Mouse (Mus musculus) MEL (cell line): ENCODE results near the gene Dpf2. TPM values are rescaled to one million over a fixed set of nuclear protein-coding genes. Genes with fewer than 3 reads are reported as not detected.

Experiments
- DNase-seq: peaks from one replicate; pipeline ENCODE4 v3.0.0; 2011; ENCODE audit warnings: low read depth, low spot score
- H3K27ac ChIP-seq: 2 replicates; pipeline ENCODE4 v1.5.1; 2012; ENCODE audit warnings: low read depth, mild to moderate bottlenecking, control low read depth, low read length, moderate library complexity; ENCODE audit not compliant: control insufficient read depth
- H3K27me3 ChIP-seq, 2 experiments: fragments of 150-350 bp in 1 of 2; sonication (generic) in 1 of 2; 2 replicates each; pipeline ENCODE4 v1.6.1; 2012; ENCODE audit warnings: low read length in 2 of 2, mild to moderate bottlenecking in 2 of 2, improper control_type of control experiment in 1 of 2, moderate library complexity in 1 of 2; ENCODE audit not compliant: insufficient read depth in 2 of 2, control insufficient read depth in 1 of 2
- H3K36me3 ChIP-seq, 2 experiments: 2 replicates each; pipeline ENCODE4 v1.6.1; 2012 to 2014; ENCODE audit warnings: low read length in 2 of 2, improper control_type of control experiment in 1 of 2, inconsistent platforms in 1 of 2, mild to moderate bottlenecking in 1 of 2; ENCODE audit not compliant: insufficient read depth in 2 of 2, control insufficient read depth in 1 of 2
- H3K4me1 ChIP-seq, 2 experiments: fragments of 150-350 bp in 1 of 2; sonication (generic) in 1 of 2; 2 replicates each; pipeline ENCODE4 v1.6.1; 2012; ENCODE audit warnings: low read length in 2 of 2, improper control_type of control experiment in 1 of 2, mild to moderate bottlenecking in 1 of 2; ENCODE audit not compliant: insufficient read depth in 2 of 2, control insufficient read depth in 1 of 2
- H3K4me3 ChIP-seq, 2 experiments: fragments of 150-350 bp in 1 of 2; sonication (generic) in 1 of 2; 2 replicates each; pipeline ENCODE4 v1.5.1; 2012; ENCODE audit warnings: low read depth in 2 of 2, low read length in 2 of 2, mild to moderate bottlenecking in 2 of 2, moderate library complexity in 2 of 2, control low read depth in 1 of 2, improper control_type of control experiment in 1 of 2; ENCODE audit not compliant: control insufficient read depth in 1 of 2, insufficient read depth in 1 of 2
- H3K79me2 ChIP-seq: 2 replicates; pipeline ENCODE4 v1.6.1; 2012; ENCODE audit warnings: mild to moderate bottlenecking, low read length, moderate library complexity; ENCODE audit not compliant: control insufficient read depth, poor library complexity, insufficient read depth
- H3K9ac ChIP-seq: 2 replicates; pipeline ENCODE4 v1.6.1; 2012; ENCODE audit warnings: low read depth, mild to moderate bottlenecking, control low read depth, low read length, moderate library complexity; ENCODE audit not compliant: control insufficient read depth, poor library complexity, severe bottlenecking
- H3K9me3 ChIP-seq: fragments of 150-350 bp; sonication (generic); replicated peaks from 2 replicates; pipeline ENCODE4 v1.6.1; 2012; ENCODE audit warnings: mild to moderate bottlenecking, low read length, improper control_type of control experiment, moderate library complexity; ENCODE audit not compliant: insufficient read depth
- BHLHE40 ChIP-seq: IDR thresholded peaks from 2 replicates; pipeline ENCODE4 v1.6.1; 2012; ENCODE audit warnings: low read depth, mild to moderate bottlenecking, inconsistent platforms, low read length, improper control_type of control experiment, borderline replicate concordance
- EP300 ChIP-seq, 2 experiments: IDR thresholded peaks; 2 replicates each; pipeline ENCODE4 v1.6.1; 2011; ENCODE audit warnings: improper control_type of control experiment in 2 of 2, low read length in 2 of 2, low read depth in 1 of 2, mild to moderate bottlenecking in 1 of 2
- GABPA ChIP-seq: IDR thresholded peaks from 2 replicates; pipeline ENCODE4 v1.6.1; 2012; ENCODE audit warnings: low read depth, mild to moderate bottlenecking, inconsistent platforms, low read length, improper control_type of control experiment, moderate library complexity
- HCFC1 ChIP-seq: IDR thresholded peaks from 2 replicates; pipeline ENCODE4 v1.6.1; 2012; ENCODE audit warnings: low read depth, mild to moderate bottlenecking, inconsistent platforms, low read length, improper control_type of control experiment, moderate library complexity
- KAT2A ChIP-seq: conservative IDR thresholded peaks from 2 replicates; pipeline ENCODE4 v1.6.1; 2012; ENCODE audit warnings: low read depth, low read length, improper control_type of control experiment, inconsistent platforms
- MAFK ChIP-seq: IDR thresholded peaks from 2 replicates; pipeline ENCODE4 v1.6.1; 2011; ENCODE audit warnings: low read depth, mild to moderate bottlenecking, low read length, improper control_type of control experiment, borderline replicate concordance
- MAX ChIP-seq: IDR thresholded peaks from 2 replicates; pipeline ENCODE4 v1.6.1; 2011; ENCODE audit warnings: low read length, improper control_type of control experiment
- MAZ ChIP-seq: IDR thresholded peaks from 2 replicates; pipeline ENCODE4 v1.6.1; 2012; ENCODE audit warnings: low read depth, mild to moderate bottlenecking, inconsistent platforms, low read length, improper control_type of control experiment
- POLR2A ChIP-seq, 2 experiments: IDR thresholded peaks; 2 replicates each; pipeline ENCODE4 v1.6.1; 2011 to 2012; ENCODE audit warnings: low read length in 2 of 2, mild to moderate bottlenecking in 2 of 2, control low read depth in 1 of 2, improper control_type of control experiment in 1 of 2, low read depth in 1 of 2, moderate library complexity in 1 of 2; ENCODE audit not compliant: control insufficient read depth in 1 of 2, insufficient read depth in 1 of 2, poor library complexity in 1 of 2
- POLR2AphosphoS2 ChIP-seq: IDR thresholded peaks from 2 replicates; pipeline ENCODE4 v1.6.1; 2011; ENCODE audit warnings: low read length, improper control_type of control experiment
- POLR2AphosphoS5 ChIP-seq: IDR thresholded peaks from 2 replicates; pipeline ENCODE4 v1.6.1; 2012; ENCODE audit warnings: low read depth, borderline replicate concordance, mild to moderate bottlenecking, inconsistent platforms, low read length, moderate library complexity, mixed read lengths
- SMC3 ChIP-seq: IDR thresholded peaks from 2 replicates; pipeline ENCODE4 v1.6.1; 2011; ENCODE audit warnings: low read depth, low read length, improper control_type of control experiment
- USF2 ChIP-seq, 2 experiments: IDR thresholded peaks; 2 replicates each; pipeline ENCODE4 v1.6.1; 2011 to 2012; ENCODE audit warnings: improper control_type of control experiment in 2 of 2, low read length in 2 of 2, borderline replicate concordance in 1 of 2, inconsistent platforms in 1 of 2, low read depth in 1 of 2, mild to moderate bottlenecking in 1 of 2; ENCODE audit not compliant: insufficient read depth in 1 of 2
- ZC3H11A ChIP-seq: IDR thresholded peaks from 2 replicates; pipeline ENCODE4 v1.6.1; 2012; ENCODE audit warnings: low read depth, mild to moderate bottlenecking, inconsistent platforms, low read length, improper control_type of control experiment
- ZKSCAN1 ChIP-seq: IDR thresholded peaks from 2 replicates; pipeline ENCODE4 v1.6.1; 2012; ENCODE audit warnings: low read depth, mild to moderate bottlenecking, inconsistent platforms, low read length, improper control_type of control experiment, moderate library complexity
- ZMIZ1 ChIP-seq: IDR thresholded peaks from 2 replicates; pipeline ENCODE4 v1.6.1; 2012; ENCODE audit warnings: low read depth, mild to moderate bottlenecking, inconsistent platforms, low read length, improper control_type of control experiment, moderate library complexity
- polyA plus RNA-seq, 2 experiments: library from polyadenylated mRNA; stranded (reverse) in 1 of 2; unstranded in 1 of 2; fragments of >175 nt in 1 of 2; fragments of >200 nt in 1 of 2; gene quantifications; 2 replicates each; pipeline versions ENCODE4 v1.2.1 to v1.2.4; 2012; ENCODE audit warnings: low replicate concordance in 2 of 2, low read depth in 1 of 2; ENCODE audit not compliant: insufficient read length in 2 of 2, insufficient read depth in 1 of 2, missing spikeins in 1 of 2
- total RNA-seq: library from RNA; depleted of rRNA; stranded (reverse); fragments of 300-350 nt; gene quantifications from 2 replicates; pipeline ENCODE4 v1.2.3, GENCODE M21; 2012

Dpf2 gene
- total and polyA plus RNA-seq, 3 experiments, result 58.6 to 166 (median 133) TPM

- no peaks in the 10 kb centered on the region for H3K9me3 ChIP-seq
- TF ChIP-seq KAT2A, result no peak
- TF ChIP-seq, all 39 proteins: peak for 0
- no peak overlapping the region for H3K4me3 ChIP-seq
- H3K27ac ChIP-seq, result no peak overlapping the region
- DNase-seq, result no peak
- no peaks in the 10 kb centered on the region for H3K79me2 ChIP-seq
- no peaks in the 10 kb centered on the region for H3K36me3 ChIP-seq
- no peak overlapping the region for H3K9ac ChIP-seq
- no peaks in the 10 kb centered on the region for H3K27me3 ChIP-seq
- H3K4me1 ChIP-seq, result no peaks in the 10 kb centered on the region
These were observed 22.9 kb upstream of the Dpf2 start for GRCm38 (mm10) chr19:5935691-5936090.

- Histone ChIP-seq H3K36me3 (no peaks in the 10 kb centered on the region), H3K27me3 (no peaks in the 10 kb centered on the region), H3K4me3 (no peak overlapping the region), H3K27ac (no peak overlapping the region), H3K4me1 (no peaks in the 10 kb centered on the region), H3K9ac (no peak overlapping the region), H3K9me3 (no peaks in the 10 kb centered on the region), H3K79me2 (no peaks in the 10 kb centered on the region)
- DNase-seq, result no peak
- TF ChIP-seq POLR2AphosphoS2 (no peak), MAFK (no peak), SMC3 (no peak), ZC3H11A (no peak), MAZ (no peak), GABPA (no peak), ZMIZ1 (no peak), USF2 (IDR thresholded peaks at IDR 0.05; ENCODE audit: borderline replicate concordance in 1 of 2, insufficient read depth in 1 of 2, low read depth in 1 of 2, low read length in 2 of 2) (no peak), ZKSCAN1 (no peak), POLR2AphosphoS5 (no peak), BHLHE40 (no peak), MAX (no peak), EP300 (IDR thresholded peaks at IDR 0.05; ENCODE audit: low read depth in 1 of 2, low read length in 2 of 2) (no peak), HCFC1 (no peak), POLR2A (IDR thresholded peaks at IDR 0.05; ENCODE audit: control insufficient read depth in 1 of 2, insufficient read depth in 1 of 2, low read depth in 1 of 2, low read length in 2 of 2, poor library complexity in 1 of 2) (no peak)
These were observed 22.5 kb upstream of the Dpf2 start for GRCm38 (mm10) chr19:5935266-5935665.
